Mouse (Mus musculus) v-Abl transformed pro-B cells (cell line): ENCODE results near the gene Nelfa.
"Not testable (repeated sequence)": the region's sequence is repeated elsewhere in the genome, so short reads cannot be mapped to it uniquely, and the experiment has no call there.

Experiments
- in situ Hi-C, 2 experiments: fragments of 400-800 bp; cut with MboI; formaldehyde crosslinking; loops; one replicate each; pipeline ENCODE4 v1.15.1; 2025; ENCODE audit not compliant: unreplicated experiment in 2 of 2

The Nelfa gene

DNA sequence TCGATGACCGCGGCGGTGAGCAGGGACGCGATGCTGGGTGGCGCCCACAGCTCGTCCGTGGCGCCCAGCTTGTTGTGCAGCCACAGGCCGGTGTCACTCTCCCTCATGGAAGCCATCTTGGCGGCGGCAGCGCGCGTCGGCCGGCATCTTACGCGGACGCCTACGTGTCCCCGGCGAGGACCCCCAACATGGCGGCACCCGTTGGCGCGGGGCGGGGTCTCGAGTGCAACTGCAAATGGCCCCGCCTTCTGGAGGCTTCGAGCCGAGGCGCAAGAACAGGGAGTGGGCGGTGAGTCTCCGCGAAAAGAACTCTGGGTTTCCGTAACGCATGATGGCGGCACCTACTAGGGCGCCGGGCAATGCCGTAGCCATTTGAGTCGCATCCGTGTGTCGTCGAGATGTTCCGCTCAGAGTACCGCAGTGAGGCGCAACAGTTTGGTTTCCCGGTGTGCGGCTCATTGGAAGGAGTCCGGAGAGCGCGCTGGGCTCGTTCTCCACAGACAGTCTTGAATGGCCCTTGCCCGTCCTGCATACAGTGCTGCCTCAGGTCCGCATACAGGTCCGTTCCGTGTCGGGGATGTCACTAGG, at the start of gene Nelfa:
Nelfa (minus strand) TSS at position 294 of the 588 bp plus-strand sequence.
- in situ Hi-C loops, result no loop called here

DNA sequence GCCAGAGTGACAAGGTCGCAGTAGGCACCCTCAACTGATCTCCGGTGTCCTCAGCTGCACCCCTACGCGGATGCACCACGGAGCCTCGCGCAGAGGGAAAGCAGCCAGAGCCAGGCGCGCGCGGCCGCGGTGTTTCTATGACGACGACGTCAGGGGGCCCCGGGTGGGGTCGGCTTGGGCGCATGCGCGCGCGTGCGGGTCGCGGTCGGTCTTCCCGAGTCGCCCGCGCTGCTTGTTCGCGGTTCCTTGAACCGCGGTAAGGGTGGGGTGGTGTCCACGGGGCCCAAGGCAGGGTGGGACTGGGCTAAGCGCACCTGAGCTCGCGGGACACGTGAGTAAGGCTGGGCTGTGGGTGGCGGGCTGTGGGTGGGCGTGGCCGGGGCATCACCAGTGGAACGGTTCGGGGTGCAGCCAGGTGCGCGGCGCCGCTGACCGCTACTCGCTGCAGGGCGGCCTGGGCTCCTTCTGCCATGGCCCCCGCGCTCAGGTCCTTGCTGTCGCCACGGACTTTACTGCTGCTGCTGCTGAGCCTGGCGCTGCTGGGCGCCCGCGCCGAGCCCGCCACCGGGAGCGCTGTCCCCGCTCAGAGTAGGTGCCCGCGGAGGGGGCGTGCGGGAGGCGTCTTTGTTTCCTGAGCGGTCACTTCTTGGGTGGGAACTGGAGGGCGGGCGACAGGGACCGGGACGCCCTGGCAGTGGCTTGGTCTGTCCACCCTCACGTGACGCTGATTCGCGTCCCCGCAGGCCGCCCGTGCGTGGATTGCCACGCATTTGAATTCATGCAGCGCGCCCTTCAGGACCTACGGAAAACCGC, 47.3 kb upstream of the Nelfa start, which contains the start of gene Gm1673:
Gm1673 (plus strand) TSS at position 125 of the 813 bp plus-strand sequence.
- in situ Hi-C loops, result no loop called here

GRCm38 (mm10) chr5:33982731-33983259, 46.6 kb upstream of the Nelfa start:
- in situ Hi-C loops, result no loop called here

- in situ Hi-C loops, result no loop called here
Measured at GRCm38 (mm10) chr5:33976267-33976666, 40.1 kb upstream of the Nelfa start.

DNA sequence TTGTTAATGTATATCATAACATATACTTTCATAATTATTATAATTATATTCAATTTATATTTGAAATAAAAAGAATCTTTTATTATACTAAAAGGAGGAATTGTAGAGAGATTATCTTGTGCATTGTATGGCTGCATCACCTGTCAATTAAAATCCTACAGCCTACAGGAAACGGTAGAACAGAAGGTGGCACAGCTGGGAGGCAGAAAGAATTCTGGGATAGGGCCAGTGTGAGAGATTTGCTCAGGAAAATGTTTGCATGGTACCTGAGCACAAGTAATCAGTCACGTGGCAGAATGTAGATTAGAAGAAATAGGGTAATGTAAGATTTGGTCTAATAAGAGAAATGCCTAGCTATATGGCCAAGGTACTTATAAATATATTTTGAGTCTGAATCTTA, 38.5 kb upstream of the Nelfa start:
- in situ Hi-C loops, result loop anchor here in 1 of 2 experiments (25.0 kb wide), 1 partner anchor 562 kb away; no protein-coding TSS in a partner anchor

DNA sequence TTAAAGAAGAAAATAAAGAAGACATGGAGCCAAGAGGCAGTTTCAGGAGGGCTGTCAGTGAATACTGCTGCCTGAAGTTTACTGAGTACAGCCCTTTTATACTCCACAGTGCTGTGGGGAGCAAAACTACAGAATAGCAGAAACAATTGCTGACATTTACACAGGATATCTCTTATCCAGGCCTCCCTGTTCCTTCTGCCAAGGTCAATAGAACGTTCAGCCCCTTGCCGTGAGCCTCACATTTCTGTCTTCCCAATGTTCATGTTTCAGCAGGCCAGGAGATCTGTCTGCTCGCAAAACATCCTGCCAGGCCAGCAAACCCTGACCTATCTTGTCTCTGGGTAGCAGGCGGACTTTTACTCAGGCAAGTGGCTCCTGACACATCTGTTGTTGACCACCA, 23.2 kb upstream of the Nelfa start:
- in situ Hi-C loops, result loop anchor here in 1 of 2 experiments (25.0 kb wide), 1 partner anchor 547 kb away; no protein-coding TSS in a partner anchor

GRCm38 (mm10) chr5:33955868-33956267, 19.7 kb upstream of the Nelfa start:
- in situ Hi-C loops, result loop anchor here in 1 of 2 experiments (25.0 kb wide), 1 partner anchor 544 kb away; no protein-coding TSS in a partner anchor

GRCm38 (mm10) chr5:33954354-33954753, 18.1 kb upstream of the Nelfa start:
- in situ Hi-C loops, result loop anchor here in 1 of 2 experiments (25.0 kb wide), 1 partner anchor 542 kb away; no protein-coding TSS in a partner anchor

DNA sequence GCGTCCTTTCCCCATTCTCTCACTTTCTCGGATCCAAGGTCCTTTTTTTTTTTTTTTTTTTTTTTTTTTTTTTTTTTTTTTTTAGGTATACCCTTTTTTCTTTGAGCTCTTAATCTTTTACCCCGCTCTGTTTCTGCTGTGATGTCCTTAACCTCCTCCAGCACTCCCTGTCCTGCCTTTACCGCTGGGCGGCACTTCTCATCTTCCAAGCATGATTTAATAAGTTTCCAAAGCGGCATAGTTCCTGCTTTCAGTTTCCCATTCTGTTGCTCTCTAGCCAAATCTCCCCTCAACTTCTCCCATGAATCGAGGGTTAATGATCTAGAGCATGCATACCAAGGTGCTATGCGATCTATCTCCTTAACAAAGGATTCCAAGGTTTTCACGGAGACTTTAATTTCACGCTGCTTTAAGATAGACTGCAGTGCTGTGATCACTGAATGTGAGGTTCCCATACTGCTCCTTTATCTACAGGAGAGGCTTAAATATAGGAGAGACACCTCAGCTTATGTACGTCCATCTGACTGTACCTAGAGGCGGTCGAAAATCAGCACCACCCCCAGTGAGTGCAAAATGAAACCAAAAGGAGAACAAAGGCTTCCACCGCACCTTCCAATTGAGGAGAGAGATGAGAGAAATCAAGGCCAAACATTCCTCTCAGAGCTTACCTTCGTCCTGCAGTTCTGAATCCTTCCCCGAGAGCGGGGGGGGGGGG, 17.4 kb upstream of the Nelfa start:
- in situ Hi-C loops, result loop anchor here in 1 of 2 experiments (25.0 kb wide), 1 partner anchor 541 kb away; no protein-coding TSS in a partner anchor

DNA sequence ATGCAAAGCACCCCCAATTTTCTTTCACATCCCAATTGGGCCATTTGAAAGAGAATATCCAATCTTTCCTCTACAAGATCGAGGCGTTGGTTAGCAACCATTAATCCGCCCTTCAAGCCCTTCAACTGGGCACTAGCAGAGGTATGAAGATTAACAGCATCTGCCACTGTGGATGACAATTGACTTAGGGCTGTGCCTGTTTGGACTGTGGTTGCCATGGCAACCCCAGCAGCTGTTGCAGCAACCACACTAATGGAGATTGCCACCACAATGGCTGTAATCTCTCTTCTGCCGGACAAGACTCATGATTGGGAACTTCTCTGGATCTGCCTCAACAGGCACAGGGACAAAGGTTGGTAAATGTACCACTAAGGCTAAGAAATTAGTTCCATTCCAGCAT, 12.1 kb upstream of the Nelfa start:
- in situ Hi-C loops, result no loop called here

DNA sequence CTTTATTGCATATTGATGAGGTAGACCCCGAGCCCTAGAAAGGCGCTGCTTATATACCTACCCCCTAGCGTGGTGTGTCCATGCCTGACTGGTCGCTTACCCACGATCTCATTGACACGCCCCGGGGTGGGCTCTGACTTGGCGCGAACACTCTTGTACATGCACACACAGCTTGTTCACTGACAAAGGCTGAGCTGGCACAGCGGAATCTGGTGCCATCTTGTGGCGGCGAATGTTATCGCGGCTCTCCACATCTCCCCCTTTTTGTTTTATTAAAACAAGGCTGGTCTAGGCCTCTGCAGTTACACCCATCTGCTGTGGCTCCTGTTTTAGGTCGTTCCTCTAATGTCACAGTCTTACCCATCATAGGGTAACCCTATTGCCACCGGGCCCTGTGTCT, 10.8 kb upstream of the Nelfa start:
- in situ Hi-C loops, result not testable (repeated sequence)

DNA sequence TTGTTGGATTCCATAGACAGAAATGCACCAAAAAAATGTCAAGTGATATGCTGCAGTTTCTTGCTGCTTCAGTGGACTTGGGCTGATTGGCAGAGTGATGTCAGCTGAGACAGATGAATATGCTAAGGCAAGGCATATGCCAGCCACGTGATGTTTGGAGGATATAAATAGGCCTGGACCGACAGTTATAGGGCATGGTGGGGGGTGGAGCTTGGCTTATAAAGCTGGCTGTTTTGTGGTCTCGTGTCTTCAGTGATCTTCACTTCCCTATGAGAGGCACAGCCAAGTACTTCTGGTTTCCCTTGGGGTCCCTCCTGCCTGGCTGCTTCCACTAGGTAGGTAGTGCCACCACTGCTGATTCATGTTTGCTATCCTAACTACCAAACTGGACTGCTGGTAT, 2.2 kb upstream of the Nelfa start:
- in situ Hi-C loops, result no loop called here

DNA sequence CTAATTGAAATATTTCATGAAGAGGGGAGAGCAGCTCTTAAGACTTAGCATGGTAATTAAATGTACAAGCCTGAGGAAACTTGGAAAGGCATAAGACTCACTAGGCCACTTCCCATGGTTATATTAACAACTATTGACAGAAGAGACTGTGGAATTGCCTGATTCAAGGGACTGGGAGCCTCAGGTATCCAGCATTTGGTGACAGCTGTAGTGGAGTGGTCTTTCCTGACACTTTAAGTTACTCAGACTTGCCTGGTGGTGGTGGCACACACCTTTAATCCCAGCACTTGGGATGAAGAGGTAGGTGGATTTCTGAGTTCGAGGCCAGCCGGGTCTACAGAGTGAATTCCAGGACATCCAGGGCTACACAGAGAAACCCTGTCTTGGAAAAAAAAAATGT, 1.0 kb upstream of the Nelfa start:
- in situ Hi-C loops, result no loop called here

DNA sequence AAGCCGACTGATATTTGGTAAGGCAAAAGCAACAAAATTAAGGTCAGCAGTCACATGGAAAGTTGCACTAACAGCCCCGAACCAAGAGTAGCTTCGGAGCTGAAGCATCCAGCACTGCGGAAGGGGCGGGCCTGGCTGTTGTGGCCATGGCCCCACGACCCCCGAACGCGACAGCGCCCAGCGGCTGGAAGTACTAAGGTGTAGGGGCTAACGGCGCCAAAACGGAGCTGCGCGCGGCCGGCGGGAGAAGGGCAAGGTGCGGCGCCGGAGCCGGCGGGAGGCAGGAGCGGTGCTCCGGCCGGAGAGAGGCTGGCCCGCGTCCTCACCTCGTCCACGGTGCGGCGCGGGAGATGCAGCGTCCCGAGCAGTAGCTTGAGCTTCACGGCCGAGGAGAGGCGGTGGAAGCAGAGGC, 507 bp downstream of the Nelfa start:
- in situ Hi-C loops, result no loop called here

GRCm38 (mm10) chr5:33934877-33935276, 1.3 kb downstream of the Nelfa start:
- in situ Hi-C loops, result no loop called here

DNA sequence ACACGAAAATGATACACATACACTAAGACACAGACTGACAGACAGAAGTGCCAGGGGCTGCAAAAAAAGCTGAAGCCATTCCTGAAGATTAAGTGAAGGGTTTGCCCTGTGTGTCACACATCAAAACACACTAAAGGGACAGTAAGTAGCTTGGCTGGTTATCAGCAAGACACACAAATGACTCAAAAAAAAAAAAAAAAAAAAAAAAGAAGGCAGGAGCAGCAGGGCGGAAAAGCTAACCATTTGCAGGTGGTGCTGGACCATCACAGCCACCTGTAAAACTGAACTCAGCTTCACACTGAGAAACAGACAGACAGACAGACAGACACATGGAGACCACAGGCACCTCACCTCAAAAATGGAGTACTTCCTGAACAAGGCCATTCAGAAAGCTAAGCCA, 2.1 kb downstream of the Nelfa start:
- in situ Hi-C loops, result no loop called here

GRCm38 (mm10) chr5:33932413-33932812, 3.8 kb downstream of the Nelfa start:
- in situ Hi-C loops, result no loop called here

DNA sequence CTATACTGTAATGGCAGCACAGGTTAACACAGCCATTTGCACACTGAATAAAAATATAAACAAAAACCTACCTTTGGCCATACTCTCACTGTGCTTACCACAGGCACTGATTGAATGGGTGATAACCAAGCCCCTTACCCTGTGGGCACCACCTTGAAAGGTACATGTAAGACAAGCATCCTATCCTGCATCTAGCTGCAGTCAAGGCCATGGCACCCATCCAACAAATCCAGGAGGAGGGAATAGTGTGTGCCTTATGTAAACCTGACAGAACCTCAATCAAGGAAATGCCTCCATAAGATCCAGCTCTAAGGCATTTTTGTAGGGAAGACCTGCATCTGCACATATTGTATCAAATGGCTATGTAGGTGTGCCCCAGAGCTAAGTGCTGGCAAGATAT, 10.0 kb downstream of the Nelfa start:
- in situ Hi-C loops, result no loop called here

GRCm38 (mm10) chr5:33922566-33922965, 13.6 kb downstream of the Nelfa start:
- in situ Hi-C loops, result no loop called here

DNA sequence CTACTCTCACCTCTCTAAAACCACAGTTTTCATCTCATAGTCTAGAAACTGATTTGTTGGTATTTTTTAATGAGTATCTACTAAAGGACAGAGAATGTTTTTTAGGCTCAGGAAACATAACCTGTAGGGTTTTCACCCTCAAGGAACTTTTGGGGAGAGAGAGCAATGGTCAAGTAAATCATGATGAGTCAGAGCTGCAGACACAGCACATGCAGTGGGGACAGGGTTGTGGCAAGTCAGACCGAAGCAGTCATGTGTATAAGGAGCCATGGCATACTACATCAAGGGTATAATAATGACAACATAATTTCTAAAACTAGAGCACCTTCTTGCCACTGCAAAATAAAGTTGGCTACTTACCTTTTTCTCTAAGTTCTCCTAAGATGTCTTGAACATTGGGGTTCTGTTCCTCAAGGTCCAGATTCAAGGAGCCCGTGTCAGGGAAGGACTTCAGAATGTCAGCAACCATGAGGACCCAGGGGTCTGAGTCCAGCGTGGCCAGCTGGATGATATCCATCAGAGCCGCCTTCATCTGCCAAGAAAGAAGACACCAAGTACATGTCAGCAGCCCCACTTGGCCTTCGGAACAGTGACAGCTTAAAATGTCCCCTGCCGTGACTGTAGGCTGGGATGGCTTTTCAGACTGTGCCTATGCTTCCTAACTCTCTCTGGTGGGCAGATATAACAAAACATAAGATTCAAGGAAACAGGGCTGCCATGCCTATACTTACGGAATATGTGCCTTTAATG, 14.6 kb downstream of the Nelfa start:
- in situ Hi-C loops, result no loop called here
